ENCODE assay signal across 29 mouse cellular contexts in the genomic region with DNA sequence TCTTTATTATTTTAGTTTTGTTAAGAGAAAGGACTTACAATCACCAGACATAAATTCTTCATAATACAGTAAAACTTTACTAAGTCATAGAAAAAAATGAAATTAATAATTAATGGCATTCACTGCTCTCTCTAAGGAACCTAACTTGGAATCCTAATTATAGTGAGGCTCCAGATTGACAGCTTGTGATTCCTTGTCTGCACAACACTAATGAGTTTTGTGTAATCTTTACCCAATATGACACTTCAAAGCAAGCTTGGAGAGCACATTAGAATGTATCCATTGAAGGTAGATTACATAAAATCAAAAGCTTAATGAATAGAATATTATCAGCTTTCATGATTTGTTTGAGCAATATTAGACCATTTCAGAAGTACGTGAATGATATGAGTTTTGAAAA.
DNase-seq lines count a peak whose midpoint lies in the region; ATAC-seq and TF ChIP-seq lines count a peak whose summit lies in the region.
"Had no signal": no experiment of that assay in that cellular context is flagged by ENCODE, and none has a peak within 500 bp of the region (broad histone marks: within the 10 kb centered on the region; RNA-seq: fewer than 3 reads in every experiment).

No protein-coding gene starts in this region.

- no peak overlapping the region for H3K4me3 ChIP-seq in forebrain, embryonic 14.5 days (ENCODE audit: low read depth, low read length)
- H3K4me3 ChIP-seq in forebrain, embryonic 11.5 days (ENCODE audit: low read depth, low read length): no peak overlapping the region
- H3K4me3 ChIP-seq in midbrain, embryonic 14.5 days (replicated peaks; ENCODE audit: low read depth, low read length): no peak overlapping the region
- no peak overlapping the region for H3K4me3 ChIP-seq in midbrain, postnatal 0 days (ENCODE audit: low read depth, low read length)
- H3K4me3 ChIP-seq in limb, embryonic 10.5 days: no peak overlapping the region
- H3K4me3 ChIP-seq: embryonic facial prominence, embryonic 13.5 days; embryonic facial prominence, embryonic 15.5 days; erythroblast, embryonic 14.5 days; forebrain, embryonic 10.5 days; forebrain, embryonic 13.5 days had no signal

- no peak overlapping the region for H3K9ac ChIP-seq in forebrain, embryonic 14.5 days (ENCODE audit: low read length)
- H3K9ac ChIP-seq in forebrain, embryonic 11.5 days (ENCODE audit: low read length): no peak overlapping the region
- H3K9ac ChIP-seq in midbrain, embryonic 14.5 days (replicated peaks; ENCODE audit: low read length): no peak overlapping the region
- H3K9ac ChIP-seq in midbrain, postnatal 0 days (replicated peaks; ENCODE audit: low read length, poor library complexity, severe bottlenecking): no peak overlapping the region
- H3K9ac ChIP-seq: embryonic facial prominence, embryonic 13.5 days; embryonic facial prominence, embryonic 15.5 days; forebrain, embryonic 13.5 days had no signal

- H3K4me1 ChIP-seq in forebrain, embryonic 14.5 days (ENCODE audit: control insufficient read depth, insufficient read depth, low read length): no peaks in the 10 kb centered on the region
- H3K4me1 ChIP-seq in forebrain, embryonic 11.5 days (replicated peaks; ENCODE audit: control insufficient read depth, insufficient read depth, low read length): no peaks in the 10 kb centered on the region
- no peaks in the 10 kb centered on the region for H3K4me1 ChIP-seq in midbrain, embryonic 14.5 days (ENCODE audit: control insufficient read depth, insufficient read depth, low read length)
- H3K4me1 ChIP-seq in midbrain, postnatal 0 days (ENCODE audit: insufficient read depth, low read length): no peaks in the 10 kb centered on the region
- no peaks in the 10 kb centered on the region for H3K4me1 ChIP-seq in limb, embryonic 10.5 days
- H3K4me1 ChIP-seq: embryonic facial prominence, embryonic 13.5 days; embryonic facial prominence, embryonic 15.5 days; forebrain, embryonic 13.5 days had no signal

- no peak for TF ChIP-seq CTCF in midbrain, postnatal 0 days (IDR thresholded peaks at IDR 0.05)
- no peak for TF ChIP-seq CTCF in brain, embryonic 14.5 days (IDR thresholded peaks at IDR 0.05; ENCODE audit: borderline replicate concordance, extremely low read depth, insufficient read depth, insufficient read length)

- TF ChIP-seq POLR2A in brain, embryonic 14.5 days (IDR thresholded peaks at IDR 0.05; ENCODE audit: borderline replicate concordance, extremely low read depth, insufficient read depth, insufficient read length, poor library complexity, severe bottlenecking): no peak

- H3K4me2 ChIP-seq in forebrain, embryonic 14.5 days (ENCODE audit: low read length): no peak overlapping the region
- H3K4me2 ChIP-seq in forebrain, embryonic 11.5 days (ENCODE audit: low read depth, low read length, severe bottlenecking): no peak overlapping the region
- H3K4me2 ChIP-seq in midbrain, embryonic 14.5 days (ENCODE audit: low read length): no peak overlapping the region
- no peak overlapping the region for H3K4me2 ChIP-seq in midbrain, postnatal 0 days (ENCODE audit: low read depth, low read length, poor library complexity, severe bottlenecking)
- H3K4me2 ChIP-seq: embryonic facial prominence, embryonic 13.5 days; embryonic facial prominence, embryonic 15.5 days; forebrain, embryonic 13.5 days had no signal

- H3K9me3 ChIP-seq in forebrain, embryonic 14.5 days (replicated peaks; ENCODE audit: control insufficient read depth, low read length): no peaks in the 10 kb centered on the region
- no peaks in the 10 kb centered on the region for H3K9me3 ChIP-seq in forebrain, embryonic 11.5 days (ENCODE audit: control insufficient read depth, low read length)
- no peaks in the 10 kb centered on the region for H3K9me3 ChIP-seq in midbrain, embryonic 14.5 days (ENCODE audit: control insufficient read depth, low read length)
- H3K9me3 ChIP-seq in midbrain, postnatal 0 days (ENCODE audit: low read length): no peaks in the 10 kb centered on the region
- H3K9me3 ChIP-seq in limb, embryonic 10.5 days (replicated peaks): no peaks in the 10 kb centered on the region
- H3K9me3 ChIP-seq: embryonic facial prominence, embryonic 13.5 days; embryonic facial prominence, embryonic 15.5 days; forebrain, embryonic 10.5 days; forebrain, embryonic 13.5 days; G1E had no signal

- WGBS in forebrain, embryonic 14.5 days: 36% methylated on average over 1 of the region's 1 CpGs
- WGBS in forebrain, embryonic 11.5 days: 71% methylated on average over 1 of the region's 1 CpGs
- 41% methylated on average over 1 of the region's 1 CpGs for WGBS in midbrain, embryonic 14.5 days
- 34% methylated on average over 1 of the region's 1 CpGs for WGBS in midbrain, postnatal 0 days
- 94% methylated on average over 1 of the region's 1 CpGs for WGBS in limb, embryonic 10.5 days

- H3K36me3 ChIP-seq in forebrain, embryonic 14.5 days (ENCODE audit: control insufficient read depth, insufficient read depth, low read length): no peaks in the 10 kb centered on the region
- H3K36me3 ChIP-seq in forebrain, embryonic 11.5 days (ENCODE audit: control insufficient read depth, insufficient read depth, low read length): no peaks in the 10 kb centered on the region
- no peaks in the 10 kb centered on the region for H3K36me3 ChIP-seq in midbrain, embryonic 14.5 days (ENCODE audit: control insufficient read depth, insufficient read depth, low read length)
- no peaks in the 10 kb centered on the region for H3K36me3 ChIP-seq in midbrain, postnatal 0 days (ENCODE audit: insufficient read depth, low read length)
- no peaks in the 10 kb centered on the region for H3K36me3 ChIP-seq in limb, embryonic 10.5 days
- H3K36me3 ChIP-seq: embryonic facial prominence, embryonic 13.5 days; embryonic facial prominence, embryonic 15.5 days; forebrain, embryonic 10.5 days; G1E had no signal

- H3K27ac ChIP-seq in forebrain, embryonic 14.5 days (ENCODE audit: low read depth, low read length): no peak overlapping the region
- no peak overlapping the region for H3K27ac ChIP-seq in forebrain, embryonic 11.5 days (ENCODE audit: low read depth, low read length)
- H3K27ac ChIP-seq in midbrain, embryonic 14.5 days (replicated peaks; ENCODE audit: low read depth, low read length): no peak overlapping the region
- H3K27ac ChIP-seq in midbrain, postnatal 0 days (ENCODE audit: low read depth, low read length): no peak overlapping the region
- H3K27ac ChIP-seq in limb, embryonic 10.5 days: no peak overlapping the region
- H3K27ac ChIP-seq: embryonic facial prominence, embryonic 13.5 days; embryonic facial prominence, embryonic 15.5 days; forebrain, embryonic 10.5 days; forebrain, embryonic 13.5 days had no signal

- peak; percentile 30 for DNase-seq in forebrain, embryonic 14.5 days (ENCODE audit: low spot score)
- DNase-seq in forebrain, embryonic 11.5 days (ENCODE audit: low spot score): no peak
- peak; percentile 39 for DNase-seq in midbrain, embryonic 14.5 days
- no peak for DNase-seq in midbrain, postnatal 0 days (ENCODE audit: low spot score)
- peak; percentile 64 for DNase-seq in brain, embryonic 14.5 days (ENCODE audit: low read depth)
- peak; percentile 20 for DNase-seq in retina, postnatal 1 day
- DNase-seq in limb, embryonic 10.5 days (ENCODE audit: low spot score): no peak
- DNase-seq: adrenal gland, adult 8-10 months; adrenal gland, postnatal 14 days; adrenal gland, postnatal 36 days; B cell, adult 2 months; cerebellum, adult 11 months; cerebellum, adult 18-20 months; cerebellum, adult 8-10 months; cerebellum, adult 9-11 months; cerebellum, postnatal 14 days; cerebellum, postnatal 36 days; embryo, embryonic 11 days had no signal

- no peaks in the 10 kb centered on the region for H3K27me3 ChIP-seq in forebrain, embryonic 14.5 days (replicated peaks; ENCODE audit: control insufficient read depth, insufficient read depth, low read length)
- no peaks in the 10 kb centered on the region for H3K27me3 ChIP-seq in forebrain, embryonic 11.5 days (ENCODE audit: control insufficient read depth, insufficient read depth, low read length)
- H3K27me3 ChIP-seq in midbrain, embryonic 14.5 days (ENCODE audit: control insufficient read depth, insufficient read depth, low read length): no peaks in the 10 kb centered on the region
- H3K27me3 ChIP-seq in midbrain, postnatal 0 days (ENCODE audit: insufficient read depth, low read length): no peaks in the 10 kb centered on the region
- H3K27me3 ChIP-seq in limb, embryonic 10.5 days (ENCODE audit: low read depth, poor library complexity, severe bottlenecking): no peaks in the 10 kb centered on the region
- H3K27me3 ChIP-seq: CH12.LX; embryonic facial prominence, embryonic 13.5 days; embryonic facial prominence, embryonic 15.5 days; forebrain, embryonic 13.5 days; Patski had no signal

- no peak for ATAC-seq in forebrain, embryonic 14.5 days
- no peak for ATAC-seq in forebrain, embryonic 11.5 days (replicated peaks; ENCODE audit: low FRiP score)
- ATAC-seq in midbrain, embryonic 14.5 days (ENCODE audit: low FRiP score, low TSS enrichment): no peak; the same call in 1 of the 2 replicates
- no peak for ATAC-seq in midbrain, postnatal 0 days (ENCODE audit: low FRiP score)
- ATAC-seq: activated CD4-positive, CD25-positive, alpha-beta regulatory T cell, adult 4 months; CD4-positive, CD25-positive, alpha-beta regulatory T cell, adult 4 months; forebrain, embryonic 13.5 days; forebrain, embryonic 16.5 days; Patski had no signal

Comparison
In these comparisons a context has a peak if more than half of its experiments do, and no peak if none do; other contexts are left out.
1. DNase-seq: peak in forebrain, embryonic 14.5 days (single experiment), midbrain, embryonic 14.5 days (single experiment), brain, embryonic 14.5 days (single experiment) and retina, postnatal 1 day (single experiment); none in forebrain, embryonic 11.5 days (single experiment), midbrain, postnatal 0 days (single experiment) and limb, embryonic 10.5 days (single experiment).